Mouse (Mus musculus): ENCODE measurements around the gene Rasgef1c. TPM values are rescaled to one million over a fixed set of nuclear protein-coding genes. Genes with fewer than 3 reads are reported as not detected.

Gene Rasgef1c
- 0.17 and 0.20 TPM in 2 replicates for polyA plus RNA-seq (2016; fragmentation: Nextera tagmentation; extraction: Ambion mirVana)

- DNase-seq (ENCODE audit: low spot score) = peak; percentile 81
- H3K27ac ChIP-seq = peak within 1 kb of the TSS; percentile 71
- no peaks in the 10 kb centered on the region for H3K36me3 ChIP-seq
- peak within 1 kb of the TSS; percentile 81 for H3K4me3 ChIP-seq
- no peaks in the 10 kb centered on the region for H3K9me3 ChIP-seq
- peaks cover 12% of the 10 kb centered on the region for H3K4me1 ChIP-seq
- WGBS = 2% methylated on average over 99 of the region's 99 CpGs
- peaks cover 52% of the 10 kb centered on the region for H3K27me3 ChIP-seq (ENCODE audit: insufficient read depth, poor library complexity, severe bottlenecking)
These were observed at the start of gene Rasgef1c for GRCm38 (mm10) chr11:49901659-49902458. TSS of gene Rasgef1c (plus strand) at chr11:49901835.

GRCm38 (mm10) chr11:49855144-49855543, 46.5 kb upstream of the Rasgef1c start:
- Histone ChIP-seq H3K4me3 (no peak overlapping the region), H3K36me3 (peaks cover 27% of the 10 kb centered on the region), H3K9me3 (no peaks in the 10 kb centered on the region), H3K27ac (no peak overlapping the region), H3K27me3 (ENCODE audit: insufficient read depth, poor library complexity, severe bottlenecking) (no peaks in the 10 kb centered on the region), H3K4me1 (no peaks in the 10 kb centered on the region)
- 72% methylated on average over 5 of the region's 5 CpGs for WGBS
- peak; percentile 64 for DNase-seq (ENCODE audit: low spot score)

- H3K4me1 ChIP-seq = no peaks in the 10 kb centered on the region
- no peak overlapping the region for H3K4me3 ChIP-seq
- H3K27ac ChIP-seq = no peak overlapping the region
- H3K9me3 ChIP-seq = no peaks in the 10 kb centered on the region
- no peak for DNase-seq (ENCODE audit: low spot score)
- H3K27me3 ChIP-seq (ENCODE audit: insufficient read depth, poor library complexity, severe bottlenecking) = no peaks in the 10 kb centered on the region
- WGBS = 90% methylated on average over 4 of the region's 4 CpGs
- peaks cover 12% of the 10 kb centered on the region; the same call in 1 of the 2 replicates for H3K36me3 ChIP-seq
These were observed 40.5 kb upstream of the Rasgef1c start for GRCm38 (mm10) chr11:49861139-49861538.

- Histone ChIP-seq H3K36me3 (peaks cover 17% of the 10 kb centered on the region), H3K27ac (no peak overlapping the region), H3K4me1 (no peaks in the 10 kb centered on the region), H3K4me3 (no peak overlapping the region), H3K9me3 (no peaks in the 10 kb centered on the region), H3K27me3 (ENCODE audit: insufficient read depth, poor library complexity, severe bottlenecking) (no peaks in the 10 kb centered on the region)
- DNase-seq (ENCODE audit: low spot score) = no peak
These were observed 37.7 kb upstream of the Rasgef1c start for GRCm38 (mm10) chr11:49863926-49864325.

GRCm38 (mm10) chr11:49867320-49867719, 34.3 kb upstream of the Rasgef1c start:
- DNase-seq (ENCODE audit: low spot score) = no peak
- 85% methylated on average over 5 of the region's 5 CpGs for WGBS
- no peaks in the 10 kb centered on the region for H3K27me3 ChIP-seq (ENCODE audit: insufficient read depth, poor library complexity, severe bottlenecking)
- H3K9me3 ChIP-seq = no peaks in the 10 kb centered on the region
- H3K27ac ChIP-seq = no peak overlapping the region
- peaks cover 22% of the 10 kb centered on the region for H3K36me3 ChIP-seq
- no peak overlapping the region for H3K4me3 ChIP-seq
- no peaks in the 10 kb centered on the region for H3K4me1 ChIP-seq

- H3K4me3 ChIP-seq = no peak overlapping the region
- peaks cover 34% of the 10 kb centered on the region for H3K36me3 ChIP-seq
- no peaks in the 10 kb centered on the region for H3K4me1 ChIP-seq
- no peaks in the 10 kb centered on the region for H3K27me3 ChIP-seq (ENCODE audit: insufficient read depth, poor library complexity, severe bottlenecking)
- DNase-seq (ENCODE audit: low spot score) = no peak
- no peaks in the 10 kb centered on the region for H3K9me3 ChIP-seq
- no peak overlapping the region for H3K27ac ChIP-seq
These were observed 31.9 kb upstream of the Rasgef1c start for GRCm38 (mm10) chr11:49869762-49870161.

- WGBS = 59% methylated on average over 6 of the region's 6 CpGs
- no peak overlapping the region for H3K4me3 ChIP-seq
- no peaks in the 10 kb centered on the region for H3K27me3 ChIP-seq (ENCODE audit: insufficient read depth, poor library complexity, severe bottlenecking)
- H3K4me1 ChIP-seq = peaks cover 8% of the 10 kb centered on the region
- peak; percentile 85 for DNase-seq (ENCODE audit: low spot score)
- peaks cover 33% of the 10 kb centered on the region for H3K36me3 ChIP-seq
- H3K27ac ChIP-seq = peak overlapping the region; percentile 44; the same call in 1 of the 2 replicates
- no peaks in the 10 kb centered on the region for H3K9me3 ChIP-seq
These were observed 29.7 kb upstream of the Rasgef1c start for GRCm38 (mm10) chr11:49871914-49872313.

- no peaks in the 10 kb centered on the region for H3K9me3 ChIP-seq
- H3K27ac ChIP-seq = peak overlapping the region; percentile 44; the same call in 1 of the 2 replicates
- H3K4me1 ChIP-seq = peaks cover 15% of the 10 kb centered on the region
- H3K4me3 ChIP-seq = no peak overlapping the region
- H3K27me3 ChIP-seq (ENCODE audit: insufficient read depth, poor library complexity, severe bottlenecking) = no peaks in the 10 kb centered on the region
- peak; percentile 83 for DNase-seq (ENCODE audit: low spot score)
- 87% methylated on average over 6 of the region's 6 CpGs for WGBS
- peaks cover 27% of the 10 kb centered on the region for H3K36me3 ChIP-seq
These were observed 28.9 kb upstream of the Rasgef1c start for GRCm38 (mm10) chr11:49872779-49873178.

GRCm38 (mm10) chr11:49876948-49877817, 24.5 kb upstream of the Rasgef1c start:
- Histone ChIP-seq H3K4me3 (no peak overlapping the region), H3K36me3 (peaks cover 36% of the 10 kb centered on the region), H3K9me3 (no peaks in the 10 kb centered on the region), H3K4me1 (peaks cover 23% of the 10 kb centered on the region), H3K27me3 (ENCODE audit: insufficient read depth, poor library complexity, severe bottlenecking) (no peaks in the 10 kb centered on the region), H3K27ac (peak overlapping the region; percentile 80)
- 75% methylated on average over 8 of the region's 8 CpGs for WGBS
- DNase-seq (ENCODE audit: low spot score) = peak; percentile 90

- no peak overlapping the region for H3K27ac ChIP-seq
- H3K27me3 ChIP-seq (ENCODE audit: insufficient read depth, poor library complexity, severe bottlenecking) = no peaks in the 10 kb centered on the region
- no peak for DNase-seq (ENCODE audit: low spot score)
- WGBS = 83% methylated on average over 3 of the region's 3 CpGs
- peaks cover 23% of the 10 kb centered on the region for H3K4me1 ChIP-seq
- H3K36me3 ChIP-seq = peaks cover 32% of the 10 kb centered on the region
- H3K4me3 ChIP-seq = no peak overlapping the region
- no peaks in the 10 kb centered on the region for H3K9me3 ChIP-seq
These were observed 21.5 kb upstream of the Rasgef1c start for GRCm38 (mm10) chr11:49879950-49880642.

- Histone ChIP-seq H3K4me3 (no peak overlapping the region), H3K36me3 (peaks cover 46% of the 10 kb centered on the region), H3K4me1 (peaks cover 6% of the 10 kb centered on the region; the same call in 1 of the 2 replicates), H3K27me3 (ENCODE audit: insufficient read depth, poor library complexity, severe bottlenecking) (no peaks in the 10 kb centered on the region), H3K9me3 (no peaks in the 10 kb centered on the region), H3K27ac (no peak overlapping the region)
- no peak for DNase-seq (ENCODE audit: low spot score)
- 94% methylated on average over 3 of the region's 3 CpGs for WGBS
These were observed 18.2 kb upstream of the Rasgef1c start for GRCm38 (mm10) chr11:49883394-49883793.

GRCm38 (mm10) chr11:49888469-49888868, 13.2 kb upstream of the Rasgef1c start:
- Histone ChIP-seq H3K27ac (no peak overlapping the region), H3K36me3 (peaks cover 22% of the 10 kb centered on the region; the same call in 1 of the 2 replicates), H3K9me3 (no peaks in the 10 kb centered on the region), H3K4me3 (no peak overlapping the region), H3K4me1 (no peaks in the 10 kb centered on the region), H3K27me3 (ENCODE audit: insufficient read depth, poor library complexity, severe bottlenecking) (no peaks in the 10 kb centered on the region)
- no peak for DNase-seq (ENCODE audit: low spot score)
- WGBS = 79% methylated on average over 5 of the region's 5 CpGs

Data from heart, embryonic 10.5 days (tissue).